Mouse (Mus musculus) limb, embryonic 15.5 days (tissue): Measurements from ENCODE around the gene Ints5. TPM values are rescaled to one million over a fixed set of nuclear protein-coding genes. Genes with fewer than 3 reads are reported as not detected.
A peak's percentile ranks its signal among the peaks of the same experiment; 100 is the strongest.

Source experiments
- ATAC-seq: fragments of 200-750 bp; cut with Nextera tagmentation; 2 replicates; pipeline ENCODE4 v1.8.0; 2017; ENCODE audit warnings: low read depth, moderate TSS enrichment; ENCODE audit not compliant: insufficient number of reproducible peaks, low FRiP score, low TSS enrichment
- H3K27ac ChIP-seq: fragments of 300-500 bp; sonication (generic); 2 replicates; pipeline ENCODE4 v1.5.1; 2015; ENCODE audit warnings: moderate library complexity, mild to moderate bottlenecking, inconsistent platforms
- H3K27me3 ChIP-seq: fragments of 300-500 bp; sonication (generic); 2 replicates; pipeline ENCODE4 v1.6.1; 2015; ENCODE audit warnings: inconsistent platforms
- H3K36me3 ChIP-seq: fragments of 300-500 bp; sonication (generic); 2 replicates; pipeline ENCODE4 v1.6.1; 2015; ENCODE audit warnings: inconsistent platforms
- H3K4me1 ChIP-seq: fragments of 300-500 bp; sonication (generic); 2 replicates; pipeline ENCODE4 v1.6.1; 2015; ENCODE audit warnings: inconsistent platforms
- H3K4me2 ChIP-seq: fragments of 300-500 bp; sonication (generic); 2 replicates; pipeline ENCODE4 v1.6.1; 2015; ENCODE audit warnings: mild to moderate bottlenecking, inconsistent platforms
- H3K4me3 ChIP-seq: fragments of 300-500 bp; sonication (generic); 2 replicates; pipeline ENCODE4 v1.5.1; 2015; ENCODE audit warnings: mild to moderate bottlenecking, inconsistent platforms
- H3K9ac ChIP-seq: fragments of 300-500 bp; sonication (generic); 2 replicates; pipeline ENCODE4 v1.6.1; 2015; ENCODE audit warnings: inconsistent platforms
- H3K9me3 ChIP-seq: fragments of 300-500 bp; sonication (generic); 2 replicates; pipeline ENCODE4 v1.6.1; 2016; ENCODE audit warnings: inconsistent platforms
- WGBS: fragments of 180-500 bp; shearing (Covaris S2); methylation state at CpG from one replicate; pipeline ENCODE4 v1.1.7; 2015; 5-methylcytosine and 5-hydroxymethylcytosine counted together
- polyA plus RNA-seq: library from polyadenylated mRNA; unstranded; fragments of >200 nt; fragmentation: Nextera tagmentation; extraction: Ambion mirVana; gene quantifications from 2 replicates; pipeline ENCODE4 v1.2.1, GENCODE M21; 2015

Ints5 gene
- polyA plus RNA-seq, 1 experiment from 2014 or later = 42.0 TPM

DNA sequence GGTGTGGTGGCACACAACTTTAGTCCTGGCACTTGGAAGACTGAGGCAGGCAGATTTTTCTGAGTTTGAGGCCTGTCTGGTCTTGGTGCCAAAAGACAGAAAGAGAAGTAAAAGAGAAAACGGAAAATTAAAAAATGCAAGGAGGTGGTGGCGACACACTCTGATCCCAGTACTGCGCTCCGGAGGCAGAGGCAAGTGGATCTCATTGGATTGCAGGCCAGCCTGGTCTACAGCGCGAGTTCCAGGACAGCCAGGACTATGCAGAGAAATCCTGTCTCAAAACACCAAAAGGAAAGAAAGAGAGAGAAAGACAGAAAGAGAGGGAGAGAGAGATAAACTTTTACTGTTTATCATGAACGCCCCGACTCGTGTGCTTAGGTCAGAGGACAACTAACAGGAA is 22.0 kb upstream of the Ints5 start:
- peak overlapping the region; percentile 74 for H3K27ac ChIP-seq
- H3K36me3 ChIP-seq = peaks cover 27% of the 10 kb centered on the region
- H3K9ac ChIP-seq = peak overlapping the region; percentile 97
- no peaks in the 10 kb centered on the region for H3K27me3 ChIP-seq
- peak overlapping the region; percentile 83 for H3K4me2 ChIP-seq
- ATAC-seq = no peak
- H3K4me1 ChIP-seq = peaks cover 10% of the 10 kb centered on the region
- no peaks in the 10 kb centered on the region for H3K9me3 ChIP-seq
- peak overlapping the region; percentile 99 for H3K4me3 ChIP-seq
- 49% methylated on average over 9 of the region's 9 CpGs for WGBS

DNA sequence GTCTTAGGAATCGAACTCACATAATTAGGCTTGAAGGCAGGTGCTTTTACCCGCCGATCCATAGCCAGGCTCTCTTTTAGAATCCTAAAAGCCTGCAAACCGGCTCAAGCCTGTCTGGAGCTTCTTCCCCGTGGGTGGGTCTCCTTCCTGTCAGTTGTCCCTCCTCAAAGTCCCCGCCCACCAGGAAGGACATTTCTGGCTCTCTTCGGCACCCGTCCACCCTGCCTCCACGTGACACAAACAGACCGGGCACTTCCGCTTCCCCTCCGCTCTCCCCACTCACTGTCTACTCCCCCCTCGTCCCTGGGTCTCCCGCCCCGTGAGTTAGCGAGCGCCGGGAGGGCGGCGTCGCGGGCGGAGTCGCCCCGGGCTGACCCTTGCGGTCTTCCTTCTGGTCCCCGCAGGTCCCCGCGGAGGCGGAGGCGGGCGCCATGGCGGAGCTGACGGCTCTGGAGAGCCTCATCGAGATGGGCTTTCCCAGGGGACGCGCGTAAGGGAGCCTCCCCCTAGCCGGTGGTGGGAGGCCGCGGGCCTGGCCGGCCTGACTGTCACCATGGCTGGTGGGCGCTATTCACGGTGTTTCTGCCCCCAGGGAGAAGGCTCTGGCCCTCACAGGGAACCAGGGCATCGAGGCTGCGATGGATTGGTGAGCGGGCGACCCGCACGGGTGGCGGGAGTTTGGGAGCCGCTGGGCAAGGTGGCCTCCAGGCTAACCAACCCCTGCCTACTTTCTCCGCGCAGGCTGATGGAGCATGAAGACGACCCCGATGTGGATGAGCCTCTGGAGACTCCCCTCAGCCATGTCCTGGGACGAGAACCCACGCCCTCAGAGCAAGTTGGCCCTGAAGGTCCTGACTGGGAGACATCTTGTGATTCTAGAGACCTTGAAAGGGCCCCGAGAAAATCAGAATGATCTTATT is 21.3 kb upstream of the Ints5 start, which contains the start of gene Ubxn1:
Gene Ubxn1 (plus strand): TSS at position 230 of the 920 bp plus-strand sequence.
- Histone ChIP-seq H3K27ac (peak within 1 kb of the TSS; percentile 85), H3K9me3 (no peaks in the 10 kb centered on the region), H3K27me3 (no peaks in the 10 kb centered on the region), H3K4me2 (peak within 1 kb of the TSS; percentile 83), H3K9ac (peak within 1 kb of the TSS; percentile 97), H3K4me3 (peak within 1 kb of the TSS; percentile 99), H3K36me3 (peaks cover 34% of the 10 kb centered on the region), H3K4me1 (peaks cover 10% of the 10 kb centered on the region)
- WGBS = under 1% methylated on average over 59 of the region's 59 CpGs
- peak; percentile 96 for ATAC-seq

DNA sequence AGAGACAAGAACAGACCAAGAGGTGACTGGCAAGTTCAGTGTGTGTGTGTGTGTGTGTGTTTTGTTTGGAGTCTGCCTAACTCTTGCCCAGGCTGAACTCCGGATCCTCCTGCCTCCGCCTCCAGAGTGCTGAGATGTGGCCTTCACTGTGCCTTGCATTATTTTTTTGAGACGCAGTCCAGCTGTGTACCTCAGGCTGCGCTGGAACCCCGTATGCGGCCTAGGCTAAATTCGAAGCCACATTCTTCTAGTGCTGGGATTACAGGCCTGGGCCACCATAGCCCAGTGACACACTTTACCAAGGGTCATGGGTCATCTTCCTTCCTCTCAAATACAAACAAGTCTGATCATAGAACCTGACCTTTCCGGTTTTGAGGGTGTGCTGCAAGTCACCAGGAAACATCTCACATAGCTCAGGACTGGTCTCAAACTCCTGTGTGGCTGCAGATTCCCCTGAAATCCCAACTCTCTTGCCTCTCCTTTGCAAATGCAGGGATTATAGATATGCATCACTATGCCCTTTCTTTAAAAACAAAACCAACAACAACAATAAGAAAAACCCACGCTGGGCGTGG is 20.5 kb upstream of the Ints5 start:
- peak overlapping the region; percentile 97 for H3K9ac ChIP-seq
- peaks cover 10% of the 10 kb centered on the region for H3K4me1 ChIP-seq
- H3K27ac ChIP-seq = 0 out of 2 replicates have a peak overlapping the region, but pooled peaks have one; percentile 5
- H3K36me3 ChIP-seq = peaks cover 40% of the 10 kb centered on the region
- H3K4me2 ChIP-seq = peak overlapping the region; percentile 83
- no peaks in the 10 kb centered on the region for H3K27me3 ChIP-seq
- no peaks in the 10 kb centered on the region for H3K9me3 ChIP-seq
- peak overlapping the region; percentile 99 for H3K4me3 ChIP-seq
- 71% methylated on average over 10 of the region's 10 CpGs for WGBS
- ATAC-seq = no peak

DNA sequence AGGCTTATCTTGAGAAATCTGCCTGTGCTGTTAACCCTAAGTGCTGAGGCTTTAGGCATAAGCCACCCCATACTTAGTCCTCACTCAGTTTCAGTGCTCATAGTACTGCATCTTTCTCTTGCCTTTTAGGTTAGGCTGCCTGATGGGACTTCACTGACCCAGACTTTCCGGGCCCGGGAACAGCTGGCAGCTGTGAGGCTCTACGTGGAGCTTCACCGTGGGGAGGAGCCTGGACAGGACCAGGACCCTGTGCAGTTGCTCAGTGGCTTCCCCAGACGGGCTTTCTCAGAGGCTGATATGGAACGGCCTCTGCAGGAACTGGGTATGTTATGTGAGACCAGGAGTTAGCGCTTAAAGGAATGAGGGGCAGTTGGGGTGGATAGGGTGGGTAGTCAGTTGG is 17.8 kb upstream of the Ints5 start:
- Histone ChIP-seq H3K4me1 (peaks cover 18% of the 10 kb centered on the region), H3K27ac (no peak overlapping the region), H3K4me2 (no peak overlapping the region), H3K9ac (no peak overlapping the region), H3K27me3 (no peaks in the 10 kb centered on the region), H3K36me3 (peaks cover 52% of the 10 kb centered on the region), H3K9me3 (no peaks in the 10 kb centered on the region), H3K4me3 (no peak overlapping the region)
- 91% methylated on average over 7 of the region's 7 CpGs for WGBS
- ATAC-seq = no peak

DNA sequence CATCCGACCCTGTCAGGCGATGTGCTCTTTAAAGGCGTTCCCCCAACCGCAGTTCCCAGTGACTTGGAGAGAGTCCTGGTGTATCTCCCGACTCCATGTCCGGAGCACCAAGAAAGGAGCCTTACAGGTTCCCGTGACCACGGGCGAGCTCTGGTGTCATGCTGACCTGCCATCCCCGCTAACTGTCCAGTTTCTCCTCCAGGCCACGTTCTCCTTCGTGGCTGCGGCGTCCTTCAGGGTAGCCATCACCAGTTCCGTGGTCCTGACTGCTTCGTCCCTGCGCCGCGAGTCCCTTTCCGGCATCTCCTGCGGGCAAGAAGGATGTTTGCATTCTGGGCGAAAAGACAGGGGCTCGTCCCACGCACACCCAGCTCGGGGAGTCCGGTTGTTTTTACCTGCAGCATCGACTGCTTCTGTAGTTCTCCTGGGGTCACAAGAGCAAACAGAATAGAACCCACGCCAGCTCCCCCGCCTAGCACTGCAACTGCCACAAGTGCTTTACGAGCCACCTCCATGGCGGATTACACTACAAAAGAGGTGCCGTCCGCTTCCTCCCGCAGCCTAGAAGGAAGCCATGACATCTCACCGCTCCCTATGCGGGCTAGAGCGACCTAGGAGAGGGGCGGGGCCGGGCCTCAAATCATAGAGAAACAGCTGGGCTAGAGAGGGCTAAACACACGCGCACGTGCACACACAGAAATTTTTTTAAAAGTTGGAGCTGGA is 12.3 kb upstream of the Ints5 start, which contains the start of gene Uqcc3:
Gene Uqcc3 (minus strand): TSS at position 613 of the 723 bp plus-strand sequence.
- peak within 1 kb of the TSS; percentile 65 for H3K4me2 ChIP-seq
- no peaks in the 10 kb centered on the region for H3K9me3 ChIP-seq
- under 1% methylated on average over 42 of the region's 42 CpGs for WGBS
- H3K4me1 ChIP-seq = peaks cover 10% of the 10 kb centered on the region; the same call in 1 of the 2 replicates
- peak within 1 kb of the TSS; percentile 79 for H3K9ac ChIP-seq
- no peaks in the 10 kb centered on the region for H3K27me3 ChIP-seq
- H3K36me3 ChIP-seq = peaks cover 27% of the 10 kb centered on the region
- peak; percentile 89 for ATAC-seq
- peak within 1 kb of the TSS; percentile 71 for H3K4me3 ChIP-seq
- peak within 1 kb of the TSS; percentile 88 for H3K27ac ChIP-seq

DNA sequence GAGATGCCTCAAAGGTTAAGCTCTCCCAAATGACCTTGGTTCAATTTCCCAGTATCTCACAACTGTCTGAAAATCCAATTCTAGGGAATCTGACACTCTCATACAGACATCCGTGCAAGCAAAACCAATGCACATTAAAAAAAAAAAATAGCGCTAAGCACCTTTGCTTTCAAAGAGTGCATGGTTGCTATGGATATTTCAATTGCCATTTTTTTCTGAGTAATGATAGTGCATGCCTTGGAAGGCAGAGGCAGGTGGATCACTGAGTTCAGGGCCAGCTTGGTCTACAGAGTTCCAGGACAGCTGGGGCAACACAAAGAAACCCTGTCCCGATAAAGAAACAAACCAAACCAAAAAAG is 11.8 kb upstream of the Ints5 start:
- H3K4me3 ChIP-seq = peak overlapping the region; percentile 71
- peak overlapping the region; percentile 79; the same call in 1 of the 2 replicates for H3K9ac ChIP-seq
- no peaks in the 10 kb centered on the region for H3K9me3 ChIP-seq
- H3K4me2 ChIP-seq = peak overlapping the region; percentile 65
- H3K36me3 ChIP-seq = peaks cover 23% of the 10 kb centered on the region
- no peaks in the 10 kb centered on the region for H3K27me3 ChIP-seq
- peak overlapping the region; percentile 88 for H3K27ac ChIP-seq
- peaks cover 10% of the 10 kb centered on the region; the same call in 1 of the 2 replicates for H3K4me1 ChIP-seq
- WGBS = 15% methylated on average over 3 of the region's 3 CpGs
- ATAC-seq = no peak

DNA sequence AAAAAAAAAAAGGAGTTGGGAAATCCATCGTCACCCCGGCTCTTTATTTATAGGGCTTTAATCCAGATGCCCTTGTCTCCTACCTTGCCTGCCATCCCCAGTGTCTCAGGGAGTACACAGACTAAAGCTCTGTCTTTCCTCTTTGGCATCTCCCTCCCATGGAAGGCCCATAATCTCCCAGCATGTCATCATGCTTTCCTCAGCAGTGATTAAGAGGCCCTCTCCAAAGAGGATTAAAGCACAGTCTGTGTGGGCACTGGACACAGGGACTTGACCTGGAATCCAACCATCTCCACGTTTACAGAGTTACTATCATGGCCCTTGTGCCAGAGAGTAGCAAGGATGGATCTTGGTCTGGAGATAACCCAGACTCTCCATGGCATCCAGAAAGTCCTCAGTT is 9.2 kb upstream of the Ints5 start, which contains the start of the genes Lbhd1 and Gm49403:
Gene Lbhd1 (plus strand): TSS at position 117 of the 400 bp plus-strand sequence.
Gene Gm49403 (plus strand): TSS at position 315 of the 400 bp plus-strand sequence.
- no peak within 1 kb of the TSS for H3K4me3 ChIP-seq
- H3K27me3 ChIP-seq = no peaks in the 10 kb centered on the region
- H3K4me1 ChIP-seq = peaks cover 17% of the 10 kb centered on the region
- no peaks in the 10 kb centered on the region for H3K9me3 ChIP-seq
- H3K27ac ChIP-seq = no peak within 1 kb of the TSS
- 73% methylated on average over 3 of the region's 3 CpGs for WGBS
- H3K36me3 ChIP-seq = 0 out of 2 replicates have a peak, but pooled peaks cover 2% of the 10 kb centered on the region
- no peak for ATAC-seq
- no peak within 1 kb of the TSS for H3K9ac ChIP-seq
- no peak within 1 kb of the TSS for H3K4me2 ChIP-seq

DNA sequence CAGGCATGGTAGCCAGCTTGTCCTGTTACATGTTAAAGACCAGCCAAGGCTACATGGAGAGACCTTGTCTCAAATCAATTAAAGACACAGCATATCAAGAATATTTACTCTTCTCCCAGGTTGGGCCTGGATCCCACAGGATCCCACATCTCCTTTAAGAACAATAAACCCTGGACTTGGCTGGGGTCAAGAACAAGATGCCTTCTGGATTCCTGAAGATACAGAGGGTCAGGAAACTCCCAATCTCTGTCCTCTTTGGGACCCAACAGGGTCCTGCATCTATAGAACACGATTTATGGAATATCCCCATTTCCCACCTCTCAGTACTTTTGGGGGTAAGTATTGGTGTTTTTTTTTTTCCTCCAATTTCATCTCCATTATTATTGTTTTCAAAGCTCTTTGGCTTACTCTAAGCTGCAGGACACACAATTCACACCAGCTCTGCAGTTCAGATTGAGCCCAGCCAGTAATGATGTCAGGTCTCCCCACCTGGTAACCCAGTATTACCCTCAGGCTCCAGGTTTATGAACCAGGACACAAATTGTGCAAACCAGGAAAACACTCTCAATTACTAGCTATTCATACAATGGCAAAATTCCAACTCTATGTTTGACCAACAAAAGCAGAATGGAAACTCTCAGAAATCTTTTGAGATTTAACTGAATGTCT is 5.8 kb upstream of the Ints5 start:
- 55% methylated on average over 1 of the region's 1 CpGs for WGBS
- Histone ChIP-seq H3K9me3 (no peaks in the 10 kb centered on the region), H3K27ac (peak overlapping the region; percentile 92), H3K4me2 (peak overlapping the region; percentile 67; the same call in 1 of the 2 replicates), H3K4me3 (peak overlapping the region; percentile 64), H3K36me3 (peaks cover 9% of the 10 kb centered on the region), H3K27me3 (no peaks in the 10 kb centered on the region), H3K9ac (no peak overlapping the region), H3K4me1 (peaks cover 14% of the 10 kb centered on the region)
- no peak for ATAC-seq

DNA sequence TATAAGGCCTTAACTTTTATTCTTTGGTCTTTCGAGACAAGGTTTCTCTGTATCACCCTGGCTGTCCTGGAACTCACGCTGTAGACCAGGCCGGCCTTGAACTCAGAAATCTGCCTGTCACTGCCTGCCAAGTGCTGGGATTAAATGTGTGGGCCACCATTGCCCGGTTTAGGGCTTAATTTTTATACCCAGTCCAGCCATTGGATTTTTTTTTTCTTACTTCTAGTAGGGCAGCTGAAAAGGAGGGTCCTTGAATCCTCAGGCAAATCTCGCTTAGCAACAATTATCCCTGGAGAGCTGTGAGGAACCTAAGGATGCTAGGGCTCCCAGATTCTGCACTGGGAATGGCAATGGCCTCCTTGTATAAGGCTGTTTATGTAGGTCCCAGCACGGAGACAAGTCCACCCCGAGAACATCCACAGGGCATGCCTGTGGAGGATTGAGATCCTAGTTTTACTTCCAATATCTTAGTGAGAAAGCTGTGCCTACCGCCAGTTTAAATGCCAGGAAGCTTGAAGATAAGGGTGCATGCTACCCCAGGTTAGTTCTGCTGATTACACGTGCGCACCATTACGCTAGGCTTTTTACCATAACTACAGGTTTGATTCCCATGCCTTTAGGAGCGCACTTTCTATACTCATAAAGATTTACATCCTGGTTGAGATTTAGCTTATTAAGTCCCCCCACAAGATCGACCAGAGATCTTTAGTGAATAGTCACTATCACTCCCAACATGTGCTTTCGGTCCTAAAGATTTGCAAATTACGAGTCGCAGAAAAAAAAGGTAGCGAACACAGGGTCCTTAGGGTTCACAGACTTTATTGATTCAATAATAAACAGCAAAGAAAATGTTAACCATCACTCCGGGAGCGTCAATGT is 5.0 kb upstream of the Ints5 start:
- H3K9ac ChIP-seq = peak overlapping the region; percentile 89
- no peaks in the 10 kb centered on the region for H3K9me3 ChIP-seq
- H3K4me2 ChIP-seq = peak overlapping the region; percentile 67
- peaks cover 16% of the 10 kb centered on the region for H3K4me1 ChIP-seq
- no peaks in the 10 kb centered on the region for H3K27me3 ChIP-seq
- peak overlapping the region; percentile 92 for H3K27ac ChIP-seq
- WGBS = 14% methylated on average over 19 of the region's 19 CpGs
- H3K4me3 ChIP-seq = peak overlapping the region; percentile 64
- no peak for ATAC-seq
- H3K36me3 ChIP-seq = peaks cover 9% of the 10 kb centered on the region

DNA sequence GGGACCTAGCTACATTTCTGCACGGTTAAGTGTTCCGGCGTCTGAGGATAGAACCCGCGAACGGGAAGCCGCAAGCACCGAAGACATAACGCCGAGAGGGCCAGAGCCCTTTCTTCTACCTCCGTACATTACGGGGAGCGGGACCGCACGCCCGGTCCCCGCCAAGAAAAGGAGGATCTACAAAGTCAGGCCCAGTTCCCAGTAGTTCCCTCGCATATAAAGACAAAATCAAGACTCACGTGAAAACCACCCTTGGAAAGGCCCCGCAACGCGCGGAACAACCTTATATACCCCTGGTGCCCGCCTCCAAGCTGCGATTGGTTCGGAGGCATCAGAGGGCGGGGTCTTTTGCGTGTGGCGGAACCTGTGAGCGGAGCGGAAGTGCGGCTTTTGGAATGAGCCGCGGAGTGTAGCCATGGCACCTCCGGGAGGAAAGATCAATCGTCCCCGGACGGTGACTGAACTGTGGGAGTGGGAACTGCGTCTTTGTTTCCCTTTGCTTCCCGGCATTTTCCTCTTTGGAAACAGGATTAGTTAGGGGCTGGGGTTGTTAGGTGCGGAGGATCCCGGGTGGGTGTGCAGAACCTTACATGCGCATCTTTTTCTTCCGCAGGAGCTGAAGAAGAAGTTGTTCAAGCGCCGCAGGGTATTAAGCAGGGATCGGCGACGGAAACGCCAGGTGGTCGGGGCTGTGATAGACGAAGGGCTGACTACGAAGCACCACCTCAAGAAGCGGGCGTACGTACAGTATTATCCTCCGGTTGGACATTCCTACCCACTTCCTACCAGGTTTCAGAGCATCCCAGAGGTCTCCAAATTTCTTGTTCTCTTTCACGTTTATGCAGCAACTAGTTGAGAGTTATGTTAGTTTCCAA is 4.1 kb upstream of the Ints5 start, which contains the start of the genes 1810009A15Rik and Gm49416:
Gene 1810009A15Rik (plus strand): TSS at position 343 of the 875 bp plus-strand sequence.
Gene Gm49416 (plus strand): TSS at position 416 of the 875 bp plus-strand sequence.
- Histone ChIP-seq H3K4me3 (peak within 1 kb of the TSS; percentile 64), H3K36me3 (peaks cover 9% of the 10 kb centered on the region), H3K9me3 (no peaks in the 10 kb centered on the region), H3K4me1 (peaks cover 20% of the 10 kb centered on the region), H3K4me2 (peak within 1 kb of the TSS; percentile 67), H3K27me3 (no peaks in the 10 kb centered on the region), H3K27ac (peak within 1 kb of the TSS; percentile 92), H3K9ac (peak within 1 kb of the TSS; percentile 89)
- peak; percentile 92 for ATAC-seq
- under 1% methylated on average over 58 of the region's 58 CpGs for WGBS
